Mouse (Mus musculus): ENCODE results near the gene Bckdhb. TPM values are rescaled to one million over a fixed set of nuclear protein-coding genes. Genes with fewer than 3 reads are reported as not detected.

The Bckdhb gene
- polyA plus RNA-seq, 1 experiment from 2014 or later = 66.4 TPM

- 91% methylated on average over 6 of the region's 6 CpGs for WGBS
Measured at GRCm38 (mm10) chr9:84137192-84137591, 212.2 kb downstream of the Bckdhb start.

GRCm38 (mm10) chr9:84148124-84148523 lies 223.2 kb downstream of the Bckdhb start:
- Histone ChIP-seq H3K9me3 (no peaks in the 10 kb centered on the region), H3K36me3 (replicated peaks) (no peaks in the 10 kb centered on the region), H3K27ac (no peak overlapping the region), H3K4me1 (no peaks in the 10 kb centered on the region), H3K27me3 (ENCODE audit: poor library complexity, severe bottlenecking) (no peaks in the 10 kb centered on the region), H3K4me3 (no peak overlapping the region)
- 91% methylated on average over 2 of the region's 2 CpGs for WGBS
- no peak for DNase-seq (ENCODE audit: extremely low spot score, low spot score)

More at GRCm38 (mm10) chr9:84137192-84137591, 212.2 kb downstream of the Bckdhb start:
- no peaks in the 10 kb centered on the region for H3K9me3 ChIP-seq
- peaks cover 9% of the 10 kb centered on the region; the same call in 1 of the 2 replicates for H3K4me1 ChIP-seq
- H3K36me3 ChIP-seq (replicated peaks) = no peaks in the 10 kb centered on the region
- DNase-seq (ENCODE audit: extremely low spot score, low spot score) = no peak
- no peak overlapping the region for H3K27ac ChIP-seq
- H3K27me3 ChIP-seq (ENCODE audit: poor library complexity, severe bottlenecking) = no peaks in the 10 kb centered on the region
- H3K4me3 ChIP-seq = no peak overlapping the region

Other genes starting within 250 kb of the Bckdhb start
- gene Elovl4, start 118.9 kb upstream of the Bckdhb start, polyA plus RNA-seq (2016; fragmentation: Nextera tagmentation; extraction: Ambion mirVana) = 30.4 and 32.5 TPM in 2 replicates
- gene Ttk, start 90.5 kb upstream of the Bckdhb start, polyA plus RNA-seq (2016; fragmentation: Nextera tagmentation; extraction: Ambion mirVana) = 53.6 and 56.2 TPM in 2 replicates

Measured in forebrain, embryonic 10.5 days (tissue).